Mouse (Mus musculus) fat pad, adult 2 months (tissue): Measurements from ENCODE around the gene Treml2.
"Not testable (repeated sequence)": the region's sequence is repeated elsewhere in the genome, so short reads cannot be mapped to it uniquely, and the experiment has no call there.

Source experiments
- DNase-seq: peaks from one replicate; pipeline ENCODE4 v3.0.0-alpha.2; 2011; ENCODE audit warnings: low read depth, low spot score; ENCODE audit errors: extremely low read depth

The Treml2 gene

GRCm38 (mm10) chr17:48346834-48347233, 47.5 kb downstream of the Treml2 start:
- no peak for DNase-seq

GRCm38 (mm10) chr17:48347287-48347686, 48.0 kb downstream of the Treml2 start:
- DNase-seq = no peak

- no peak for DNase-seq
Measured at GRCm38 (mm10) chr17:48350681-48351193, 51.4 kb downstream of the Treml2 start.

- DNase-seq = not testable (repeated sequence)
Measured at GRCm38 (mm10) chr17:48352976-48353375, 53.7 kb downstream of the Treml2 start.

GRCm38 (mm10) chr17:48355822-48356221, 56.5 kb downstream of the Treml2 start:
- no peak for DNase-seq

GRCm38 (mm10) chr17:48357892-48358291, 58.6 kb downstream of the Treml2 start:
- no peak for DNase-seq

- no peak for DNase-seq
Measured at GRCm38 (mm10) chr17:48359616-48360015, 60.3 kb downstream of the Treml2 start, which contains the start of gene Treml1. Treml1 (plus strand) TSS chr17:48359916.

GRCm38 (mm10) chr17:48360462-48360861, 61.2 kb downstream of the Treml2 start:
- no peak for DNase-seq
